Comparison of ENCODE assay signal across 8 mouse cellular contexts in the genomic region with DNA sequence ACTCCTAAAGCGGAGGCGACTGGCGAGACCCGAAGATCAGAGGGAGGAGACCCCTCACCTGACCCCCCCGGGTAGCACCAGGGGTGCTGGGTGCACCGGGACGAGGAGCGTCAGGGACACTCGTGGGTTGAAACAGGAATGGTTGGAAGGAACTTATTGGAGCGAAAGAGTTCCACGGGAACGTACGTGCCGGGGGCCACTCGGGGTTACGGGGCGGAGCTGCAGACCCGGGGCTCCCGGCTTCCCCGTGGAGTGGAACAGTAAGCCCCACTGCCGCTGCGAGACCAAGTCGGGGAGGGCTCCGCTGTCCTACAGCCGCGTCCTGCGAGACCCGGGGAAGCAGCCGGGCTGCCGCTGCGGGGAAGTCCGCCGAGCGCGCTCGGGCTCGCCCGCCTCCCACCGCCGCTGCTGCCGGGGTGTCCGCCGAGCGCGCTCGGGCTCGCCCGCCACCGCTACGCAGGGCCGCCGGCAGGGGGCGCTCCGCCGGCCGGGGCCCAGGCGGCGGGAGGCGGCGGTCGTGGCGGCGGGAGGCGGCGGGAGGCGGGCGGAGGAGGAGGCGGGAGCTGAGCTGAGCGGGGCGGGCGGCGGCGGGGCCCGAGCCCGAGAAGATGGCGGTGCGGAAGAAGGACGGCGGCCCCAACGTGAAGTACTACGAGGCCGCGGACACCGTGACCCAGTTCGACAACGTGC. TPM values are rescaled to one million over a fixed set of nuclear protein-coding genes. Genes with fewer than 3 reads are reported as not detected.
DNase-seq lines count a peak whose midpoint lies in the region; ATAC-seq and TF ChIP-seq lines count a peak whose summit lies in the region.

Gene Smarcc2 (plus strand): TSS at position 530 of the 690 bp plus-strand sequence.

- H3K27ac ChIP-seq in forebrain, embryonic 12.5 days, result peak within 1 kb of the TSS; percentile 98
- H3K27ac ChIP-seq in heart, embryonic 16.5 days (ENCODE audit: low read length), result peak within 1 kb of the TSS; percentile 96
- H3K27ac ChIP-seq in liver, embryonic 14.5 days, result peak within 1 kb of the TSS; percentile 88
- peak within 1 kb of the TSS; percentile 97 for H3K27ac ChIP-seq in stomach, embryonic 15.5 days

- no peak for TF ChIP-seq CTCF in liver, embryonic 14.5 days (IDR thresholded peaks at IDR 0.05; ENCODE audit: low read depth)

- no peaks in the 10 kb centered on the region; the same call in 1 of the 2 replicates for H3K27me3 ChIP-seq in forebrain, embryonic 12.5 days
- H3K27me3 ChIP-seq in heart, embryonic 16.5 days (ENCODE audit: control insufficient read depth, insufficient read depth, low read length), result no peaks in the 10 kb centered on the region
- H3K27me3 ChIP-seq in liver, embryonic 14.5 days (ENCODE audit: control insufficient read depth, insufficient read depth, low read length), result no peaks in the 10 kb centered on the region
- H3K27me3 ChIP-seq in stomach, embryonic 15.5 days (replicated peaks), result no peaks in the 10 kb centered on the region

- H3K9ac ChIP-seq in forebrain, embryonic 12.5 days, result peak within 1 kb of the TSS; percentile 100
- H3K9ac ChIP-seq in heart, embryonic 16.5 days (ENCODE audit: low read length), result peak within 1 kb of the TSS; percentile 91
- peak within 1 kb of the TSS; percentile 94 for H3K9ac ChIP-seq in liver, embryonic 14.5 days (replicated peaks)
- H3K9ac ChIP-seq in stomach, embryonic 15.5 days, result peak within 1 kb of the TSS; percentile 94

- peak within 1 kb of the TSS; percentile 94 for H3K4me3 ChIP-seq in forebrain, embryonic 12.5 days (replicated peaks)
- H3K4me3 ChIP-seq in heart, embryonic 16.5 days (ENCODE audit: low read length), result peak within 1 kb of the TSS; percentile 73
- H3K4me3 ChIP-seq in liver, embryonic 14.5 days (ENCODE audit: insufficient read depth in 1 of 2, low read depth in 2 of 2, low read length in 2 of 2), result peak within 1 kb of the TSS; percentile 75 to 89
- H3K4me3 ChIP-seq in stomach, embryonic 15.5 days (replicated peaks), result peak within 1 kb of the TSS; percentile 88

- H3K4me1 ChIP-seq in forebrain, embryonic 12.5 days, result peaks cover 12% of the 10 kb centered on the region
- peaks cover 11% of the 10 kb centered on the region for H3K4me1 ChIP-seq in heart, embryonic 16.5 days (ENCODE audit: control insufficient read depth, insufficient read depth, low read length)
- peaks cover 5 to 19% of the 10 kb centered on the region in 2 experiments for H3K4me1 ChIP-seq in liver, embryonic 14.5 days (replicated peaks; ENCODE audit: control insufficient read depth in 2 of 2, insufficient read depth in 2 of 2, low read length in 1 of 2)
- H3K4me1 ChIP-seq in stomach, embryonic 15.5 days, result peaks cover 17% of the 10 kb centered on the region

- no peak for TF ChIP-seq EP300 in liver, embryonic 14.5 days (IDR thresholded peaks at IDR 0.05; ENCODE audit: low read depth)

- H3K36me3 ChIP-seq in forebrain, embryonic 12.5 days (replicated peaks), result peaks cover 27% of the 10 kb centered on the region
- H3K36me3 ChIP-seq in heart, embryonic 16.5 days (ENCODE audit: control insufficient read depth, insufficient read depth), result peaks cover 15% of the 10 kb centered on the region
- peaks cover 22% of the 10 kb centered on the region for H3K36me3 ChIP-seq in liver, embryonic 14.5 days (replicated peaks; ENCODE audit: control insufficient read depth, insufficient read depth, low read depth)
- peaks cover 19% of the 10 kb centered on the region for H3K36me3 ChIP-seq in stomach, embryonic 15.5 days

- DNase-seq in c-Kit-positive CD71-positive TER-119-negative erythroid progenitor cells, embryonic 14.5 days (ENCODE audit: low read depth), result peak; percentile 48
- peak; percentile 87 to 93 for DNase-seq in kidney, postnatal 36 days
- DNase-seq in liver, embryonic 14.5 days (ENCODE audit: low read depth in 3 of 3, low spot score in 3 of 3), result peak; percentile 66 to 69 (median 68)
- DNase-seq in neural tube, embryonic 10.5 days (ENCODE audit: extremely low spot score, low spot score), result peak; percentile 80

- peak within 1 kb of the TSS; percentile 86 for H3K4me2 ChIP-seq in forebrain, embryonic 12.5 days
- peak within 1 kb of the TSS; percentile 84 for H3K4me2 ChIP-seq in heart, embryonic 16.5 days (ENCODE audit: low read depth, low read length)
- peak within 1 kb of the TSS; percentile 88 for H3K4me2 ChIP-seq in liver, embryonic 14.5 days (ENCODE audit: low read depth)
- peak within 1 kb of the TSS; percentile 71 for H3K4me2 ChIP-seq in stomach, embryonic 15.5 days

- WGBS in forebrain, embryonic 12.5 days, result 0% methylated on average over 40 of the region's 86 CpGs
- WGBS in heart, embryonic 16.5 days, result 0% methylated on average over 67 of the region's 86 CpGs
- WGBS in liver, embryonic 14.5 days (ENCODE audit: insufficient replicate concordance), result under 1% methylated on average over 86 of the region's 86 CpGs
- WGBS in stomach, embryonic 15.5 days, result under 1% methylated on average over 64 of the region's 86 CpGs

- no peaks in the 10 kb centered on the region for H3K9me3 ChIP-seq in forebrain, embryonic 12.5 days
- H3K9me3 ChIP-seq in heart, embryonic 16.5 days (replicated peaks; ENCODE audit: control insufficient read depth, low read length), result no peaks in the 10 kb centered on the region
- H3K9me3 ChIP-seq in liver, embryonic 14.5 days (ENCODE audit: control insufficient read depth, low read length), result no peaks in the 10 kb centered on the region
- no peaks in the 10 kb centered on the region for H3K9me3 ChIP-seq in stomach, embryonic 15.5 days

- peak; percentile 69 for ATAC-seq in CD4-positive, CD25-positive, alpha-beta regulatory T cell, adult 4 months
- peak; percentile 83 for ATAC-seq in forebrain, embryonic 12.5 days (ENCODE audit: low FRiP score)
- peak; percentile 84 for ATAC-seq in heart, embryonic 16.5 days (replicated peaks; ENCODE audit: extremely low read depth, insufficient read depth, low FRiP score)
- peak; percentile 81 for ATAC-seq in liver, embryonic 14.5 days (ENCODE audit: insufficient read depth)
- ATAC-seq in stomach, embryonic 15.5 days (ENCODE audit: insufficient read depth, low FRiP score, low read depth), result peak; percentile 79

RNA-seq across cellular contexts. Expression of gene Smarcc2, which starts in this region (rescaled TPM):
- 10 to 100 TPM; 45.7 to 62.7 TPM for polyA plus RNA-seq in CD4-positive, CD25-positive, alpha-beta regulatory T cell, adult 4 months (2017; shearing (Covaris generic))
- 189 and 210 TPM in 2 replicates for polyA plus RNA-seq in forebrain, embryonic 12.5 days (2016; fragmentation: Nextera tagmentation; extraction: Ambion mirVana)
- polyA plus RNA-seq in heart, embryonic 16.5 days (2015; fragmentation: Nextera tagmentation; extraction: Ambion mirVana), result 54.9 and 57.5 TPM in 2 replicates
- 23.2 and 29.8 TPM in 2 replicates for polyA plus RNA-seq in liver, embryonic 14.5 days (2012; rRNA removed)
- 27.7 and 32.8 TPM in 2 replicates for polyA plus RNA-seq in liver, embryonic 14.5 days (2014; fragmentation: Nextera tagmentation; extraction: Ambion mirVana)
- 63.1 and 70.0 TPM in 2 replicates for polyA plus RNA-seq in stomach, embryonic 15.5 days (2015; fragmentation: Nextera tagmentation; extraction: Ambion mirVana)

Comparison
In these comparisons a context has a peak if more than half of its experiments do, and no peak if none do; other contexts are left out.
1. Peak in every context shown above with its lines: DNase-seq, ATAC-seq, H3K4me3 ChIP-seq and H3K27ac ChIP-seq.